Mouse (Mus musculus): Measurements from ENCODE around the gene Hras. TPM values are rescaled to one million over a fixed set of nuclear protein-coding genes. Genes with fewer than 3 reads are reported as not detected.

Gene Hras
- 100 to 1,000 TPM; 204 to 208 TPM for total RNA-seq (2021)
- long read RNA-seq, experiment 1, transcript Hras-207 (6 exons, 2,272 nt): minor isoform, 6 of 138 reads
- long read RNA-seq, experiment 1, transcript Hras-202 (5 exons, 1,199 nt): minor isoform, 52 of 138 reads
- long read RNA-seq, experiment 1, transcript Hras-201 (6 exons, 2,828 nt): major isoform, 58 of 138 reads
- long read RNA-seq, experiment 1, partial matches to known transcripts: 11 of 138 reads
- long read RNA-seq, experiment 1, other reads (novel, unspliced or antisense): 9 of 138 reads
- long read RNA-seq, experiment 2, transcript Hras-207 (6 exons, 2,272 nt): minor isoform, 8 of 242 reads
- long read RNA-seq, experiment 2, transcript Hras-202 (5 exons, 1,199 nt): minor isoform, 86 of 242 reads
- long read RNA-seq, experiment 2, transcript Hras-201 (6 exons, 2,828 nt): major isoform, 108 of 242 reads
- long read RNA-seq, experiment 2, partial matches to known transcripts: 20 of 242 reads
- long read RNA-seq, experiment 2, other reads (novel, unspliced or antisense): 19 of 242 reads

DNA sequence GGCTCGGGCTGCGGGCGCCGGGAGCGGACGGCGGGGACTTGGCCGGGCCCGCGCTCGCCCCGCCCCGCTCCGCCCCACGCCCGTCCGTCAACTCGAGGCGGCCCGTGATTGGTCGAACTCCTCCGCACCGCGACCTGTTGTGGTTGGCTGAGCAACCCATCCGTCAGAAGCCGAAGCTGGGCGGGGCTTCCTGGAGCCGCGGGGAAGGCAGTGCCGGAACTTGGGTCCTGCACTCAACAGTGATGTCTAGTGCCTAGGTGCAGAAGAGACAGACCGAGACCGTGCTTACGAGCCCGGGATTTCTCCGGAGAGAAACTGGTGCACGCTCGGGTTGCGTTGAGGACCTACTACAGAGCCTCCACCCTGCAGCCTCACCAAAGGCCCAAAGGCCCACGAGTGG is at the start of gene Hras, which contains the start of gene Lrrc56:
Gene Hras, minus strand, starts transcription at position 58 of the 400 bp plus-strand sequence.
Gene Lrrc56, plus strand, starts transcription at position 210 of the 400 bp plus-strand sequence.
- peak; percentile 96 to 98 for DNase-seq (ENCODE audit: low spot score in 2 of 2)

DNA sequence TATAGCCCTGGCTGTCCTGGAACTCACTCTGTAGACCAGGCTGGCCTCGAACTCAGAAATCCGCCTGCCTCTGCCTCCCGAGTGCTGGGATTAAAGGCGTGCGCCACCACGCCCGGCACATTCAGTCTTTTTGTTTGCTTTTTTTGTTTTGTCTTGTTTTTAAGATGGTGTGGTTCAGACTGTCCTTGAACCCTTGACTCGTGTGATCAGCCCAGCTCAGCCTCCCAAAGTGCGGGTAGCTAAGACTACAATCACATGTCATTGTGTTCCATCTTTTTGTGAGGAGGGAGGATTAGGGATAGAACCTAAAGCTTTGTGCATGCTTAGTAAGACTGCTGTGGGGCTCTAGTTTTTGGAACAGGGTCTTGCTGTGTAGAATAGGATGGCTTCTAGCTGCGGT is 37.7 kb upstream of the Hras start:
- DNase-seq (ENCODE audit: low spot score in 2 of 2): no peak

DNA sequence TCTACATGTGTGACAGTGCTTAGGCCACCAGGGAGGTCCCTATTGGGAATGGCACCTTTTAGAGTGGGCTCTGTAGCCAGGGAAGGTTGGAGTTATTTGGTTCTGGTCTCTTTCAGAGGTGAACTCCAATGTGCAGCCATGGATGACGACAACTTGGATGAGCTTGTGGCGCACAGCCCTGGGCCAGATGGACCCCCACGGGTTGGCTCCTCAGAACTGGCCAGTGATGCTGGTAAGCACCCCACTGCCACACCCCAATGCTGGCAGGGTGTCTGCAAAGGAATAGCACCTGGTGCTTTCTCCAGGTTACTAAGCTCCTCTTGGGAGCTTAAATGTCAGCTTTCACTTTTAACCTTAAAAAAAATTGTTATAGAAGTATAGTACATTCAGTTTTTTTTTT is 37.3 kb upstream of the Hras start:
- no peak for DNase-seq (ENCODE audit: low spot score in 2 of 2)

DNA sequence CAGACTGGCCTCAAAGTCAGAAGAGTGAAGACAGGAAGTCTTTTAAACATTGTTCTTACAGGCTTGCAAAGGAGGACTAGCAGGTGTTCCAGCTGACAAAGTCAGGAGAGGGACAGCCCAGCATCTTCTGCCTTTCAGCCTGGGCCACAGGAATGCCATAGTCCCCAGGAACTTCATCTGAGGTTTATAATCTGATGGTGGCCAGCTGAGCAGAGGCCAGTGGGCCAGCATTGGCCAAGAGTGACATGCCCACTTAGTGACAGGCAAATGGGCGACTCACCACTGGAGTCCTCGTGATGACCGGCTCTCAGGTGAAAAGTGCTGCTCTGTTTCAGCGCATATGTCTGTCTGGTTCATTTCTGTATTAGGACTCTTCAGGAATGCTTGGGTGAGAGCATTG is 36.8 kb upstream of the Hras start:
- no peak for DNase-seq (ENCODE audit: low spot score in 2 of 2)

DNA sequence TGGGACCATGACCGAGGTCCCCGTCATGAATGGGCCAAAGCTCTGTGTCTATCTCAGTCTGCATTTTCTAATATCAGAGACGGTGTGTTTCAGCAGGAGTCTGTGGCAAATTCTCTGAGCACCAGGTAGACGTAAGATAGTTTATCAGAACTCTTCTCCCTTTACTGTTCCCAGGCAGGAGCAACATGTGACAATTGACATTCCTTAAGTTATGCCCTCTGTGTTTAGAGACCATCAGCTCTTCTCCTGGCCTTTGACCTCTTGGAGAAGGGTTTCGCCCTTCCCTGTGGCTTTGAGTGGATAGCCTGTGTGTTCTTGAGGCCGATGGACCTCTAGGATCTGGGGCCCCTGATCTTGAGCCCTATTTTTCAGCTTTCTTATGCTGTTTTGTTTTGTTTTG is 35.9 kb upstream of the Hras start:
- DNase-seq (ENCODE audit: low spot score in 2 of 2): no peak

DNA sequence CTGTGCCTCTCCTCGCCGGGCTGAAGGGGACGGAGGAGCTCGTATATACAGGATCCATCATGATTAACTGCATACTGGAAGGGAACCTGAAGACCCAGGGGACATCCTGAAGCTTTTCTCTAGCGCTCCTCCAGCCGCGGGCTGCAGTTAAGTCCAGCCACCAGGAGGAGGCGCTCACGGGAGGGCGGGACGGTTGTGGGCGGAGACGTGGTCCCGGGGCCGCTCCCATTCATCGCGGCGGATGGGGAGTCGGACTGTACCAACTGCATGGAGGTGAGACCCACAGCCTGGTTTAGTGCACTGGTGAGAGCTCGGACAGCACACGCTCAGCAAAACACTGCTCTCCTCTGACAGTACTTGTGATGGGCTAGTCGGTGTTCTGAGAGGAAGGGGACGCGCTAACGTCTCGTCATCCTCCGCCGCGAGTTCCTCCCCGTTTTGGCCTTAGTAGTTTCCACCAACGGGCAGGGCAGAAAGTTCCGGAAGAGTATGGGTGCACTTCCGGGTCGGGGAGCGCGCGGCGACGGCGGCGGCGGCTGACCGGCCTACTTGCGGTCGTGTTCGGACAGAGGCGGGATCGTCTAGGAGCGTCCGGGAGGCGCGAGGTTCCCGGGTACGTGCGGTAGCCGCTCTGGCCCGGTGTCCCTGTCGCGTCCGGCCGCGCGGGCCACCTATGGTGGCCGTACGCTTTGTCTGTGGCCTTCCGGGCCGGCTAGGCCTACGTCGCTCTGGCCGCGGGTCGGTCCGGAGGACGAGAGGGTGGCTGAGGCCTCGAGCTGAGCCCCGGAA is 34.7 kb upstream of the Hras start, which contains the start of gene Phrf1:
Gene Phrf1, plus strand, starts transcription at position 506 of the 789 bp plus-strand sequence.
- DNase-seq (ENCODE audit: low spot score in 2 of 2): peak; percentile 92 to 94

DNA sequence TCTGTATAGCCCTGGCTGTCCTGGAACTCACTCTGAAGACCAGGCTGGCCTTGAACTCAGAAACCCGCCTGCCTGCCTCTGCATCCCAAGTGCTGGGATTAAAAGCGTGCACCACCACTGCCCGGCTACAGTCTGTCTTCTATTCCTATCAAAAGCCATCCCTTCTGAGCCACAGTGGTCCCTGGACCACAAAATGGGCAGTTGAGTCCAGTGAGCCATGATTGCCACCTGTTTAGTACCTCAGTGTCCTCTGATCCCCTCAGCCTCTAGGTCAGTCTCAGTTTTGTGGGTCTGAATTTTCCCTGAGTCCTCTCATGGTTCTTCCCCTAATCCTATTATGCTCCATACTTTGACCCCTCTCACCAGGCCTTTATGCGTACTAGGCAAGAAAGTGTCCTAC is 34.0 kb upstream of the Hras start:
- no peak for DNase-seq (ENCODE audit: low spot score in 2 of 2)

DNA sequence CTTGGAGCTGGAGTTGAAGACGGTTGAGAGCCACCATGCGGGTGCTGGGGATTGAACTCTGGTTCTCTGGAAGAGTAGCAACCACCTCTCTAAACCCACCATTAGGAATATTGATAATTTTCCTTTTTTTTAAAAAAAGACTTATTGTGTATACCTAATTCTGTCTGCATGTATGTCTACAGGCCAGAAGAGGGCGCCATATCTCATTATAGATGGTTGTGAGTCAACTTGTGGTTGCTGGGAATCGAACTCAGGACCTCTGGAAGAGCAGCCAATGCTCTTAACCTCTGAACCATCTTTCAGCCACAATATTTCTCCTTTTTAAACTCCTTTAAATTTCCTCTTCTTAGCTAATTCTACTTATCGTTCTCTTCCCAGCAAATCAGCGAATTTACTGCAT is 32.7 kb upstream of the Hras start:
- DNase-seq (ENCODE audit: low spot score in 2 of 2): no peak

DNA sequence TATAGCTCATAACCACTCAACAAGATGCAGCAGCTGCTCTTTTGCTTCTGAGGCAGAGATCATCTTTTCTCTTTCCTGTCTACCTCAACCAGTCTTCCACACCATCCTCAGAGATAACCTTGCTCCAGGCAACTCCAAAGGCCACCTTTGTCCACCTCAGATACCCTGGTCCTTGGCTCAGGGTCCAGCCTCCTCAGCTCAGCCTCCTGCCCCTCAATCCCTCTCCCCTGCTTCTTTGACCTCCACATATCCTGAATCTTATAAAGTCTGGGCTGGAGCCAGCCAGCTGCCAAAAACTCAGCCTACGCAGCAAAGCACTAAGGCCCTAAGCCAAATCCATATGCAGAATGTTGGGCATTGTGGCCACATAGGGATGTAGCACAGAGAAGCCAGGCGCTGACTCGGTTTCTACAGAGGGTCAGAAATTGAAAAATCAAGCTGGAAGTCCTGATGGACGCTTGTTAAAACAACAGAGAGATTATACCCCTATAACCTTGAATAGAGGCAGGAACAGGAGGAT is 29.0 kb upstream of the Hras start:
- no peak for DNase-seq (ENCODE audit: low spot score in 2 of 2)

DNA sequence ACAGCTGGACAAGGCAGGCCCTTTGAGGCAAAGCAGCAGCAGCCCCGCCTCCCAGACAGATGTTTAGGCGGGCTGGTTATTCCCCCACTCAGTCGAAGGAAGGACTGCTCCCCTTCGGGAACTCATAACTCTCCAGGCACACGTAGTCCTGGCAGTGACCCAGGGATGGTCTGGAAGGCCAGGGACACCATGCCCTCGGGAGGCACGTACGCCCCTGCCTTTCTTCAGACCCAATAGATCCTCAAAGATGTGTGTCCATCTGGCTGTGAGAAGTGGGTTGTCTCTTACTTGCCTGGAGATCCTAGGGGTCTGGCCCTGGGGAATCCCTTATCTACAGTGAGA is 28.3 kb upstream of the Hras start:
- DNase-seq (ENCODE audit: low spot score in 2 of 2): no peak

DNA sequence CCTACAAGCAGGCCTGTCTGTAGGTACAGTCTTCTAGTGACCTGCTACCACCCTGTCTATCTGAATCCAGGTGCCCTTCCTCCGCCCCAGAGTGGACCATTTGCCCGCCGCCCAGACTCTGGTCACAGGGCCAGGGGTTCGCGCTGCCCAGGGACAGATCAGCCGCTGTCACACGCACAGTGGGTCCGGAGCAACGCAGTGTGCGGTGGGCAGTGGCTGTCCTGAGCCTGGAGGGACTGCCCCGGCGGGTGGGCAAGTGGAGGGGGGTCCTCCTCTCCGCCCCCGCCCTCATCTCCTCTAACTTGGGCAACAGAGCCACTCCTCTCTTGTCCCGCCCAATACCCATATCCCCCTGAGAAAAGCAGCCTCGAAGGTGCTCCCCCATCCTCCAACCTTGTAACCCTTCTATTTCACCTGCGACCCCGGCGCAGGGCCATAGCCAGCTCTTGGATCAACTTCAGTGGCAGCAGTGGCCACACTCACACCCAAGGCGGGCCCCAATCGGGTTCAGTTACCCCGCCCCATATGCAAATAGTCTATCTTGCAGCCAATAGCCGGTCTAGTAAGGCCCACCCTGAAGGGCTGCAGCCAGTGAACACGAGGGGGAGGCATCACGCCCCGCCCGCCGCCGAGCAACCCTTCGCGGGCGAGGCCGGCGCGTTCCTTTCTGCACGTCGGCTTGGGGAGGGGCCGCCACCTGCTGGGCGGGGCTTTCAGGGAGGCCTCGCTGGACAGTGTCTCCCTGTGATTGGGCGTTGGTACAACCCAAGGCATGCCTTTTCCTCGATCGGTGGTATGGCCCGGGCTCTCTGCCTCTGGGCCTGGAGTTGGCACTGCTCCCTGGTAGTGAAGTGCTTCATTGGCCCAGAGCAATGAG is 27.7 kb upstream of the Hras start:
- peak; percentile 86 to 93 for DNase-seq (ENCODE audit: low spot score in 2 of 2)

DNA sequence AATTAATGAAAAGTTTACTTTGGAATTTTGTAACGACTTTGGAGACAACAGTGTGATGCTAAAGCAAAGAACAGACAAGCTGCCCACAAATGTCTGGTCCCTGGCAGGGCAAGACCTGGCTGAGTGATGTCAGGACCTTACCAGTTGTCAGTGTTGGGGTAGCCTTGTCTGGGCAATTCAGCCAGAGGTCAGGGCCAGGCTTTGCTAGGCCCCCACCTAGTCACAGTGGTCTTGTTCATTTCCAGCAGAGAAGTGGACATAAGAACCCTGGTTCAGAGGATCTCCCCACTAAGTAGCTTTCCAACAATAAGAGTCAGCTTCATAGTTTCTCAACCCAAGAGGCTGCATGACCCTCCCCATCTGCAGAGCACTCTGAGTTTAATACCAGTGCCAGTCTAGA is 26.6 kb upstream of the Hras start:
- DNase-seq (ENCODE audit: low spot score in 2 of 2): no peak

DNA sequence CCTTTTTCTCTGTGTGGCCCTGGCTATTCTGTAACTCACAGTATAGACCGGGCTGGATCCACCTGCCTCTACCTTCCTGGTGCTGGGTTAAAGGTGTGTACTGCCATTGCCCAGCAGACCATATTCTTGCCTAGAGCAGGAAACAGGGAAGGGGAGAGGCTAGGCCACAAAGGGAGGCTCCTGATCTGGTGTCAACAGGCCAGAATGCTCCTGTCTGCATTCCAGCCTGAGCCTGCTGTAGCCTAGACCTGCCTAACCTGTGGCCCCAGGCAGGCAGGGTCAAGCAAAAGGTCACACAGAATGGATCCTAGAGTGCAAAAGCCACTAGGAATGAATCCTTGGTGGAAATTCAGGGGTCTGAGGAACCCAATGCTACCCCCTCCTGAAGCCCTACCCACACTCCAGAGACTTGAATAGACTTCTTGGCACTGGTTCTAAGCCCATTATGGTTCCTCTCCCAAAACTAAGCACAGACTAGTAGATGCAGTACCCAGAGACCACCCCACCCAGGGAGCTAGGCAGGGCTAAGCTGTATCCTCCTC is 25.8 kb upstream of the Hras start:
- DNase-seq (ENCODE audit: low spot score in 2 of 2): no peak

DNA sequence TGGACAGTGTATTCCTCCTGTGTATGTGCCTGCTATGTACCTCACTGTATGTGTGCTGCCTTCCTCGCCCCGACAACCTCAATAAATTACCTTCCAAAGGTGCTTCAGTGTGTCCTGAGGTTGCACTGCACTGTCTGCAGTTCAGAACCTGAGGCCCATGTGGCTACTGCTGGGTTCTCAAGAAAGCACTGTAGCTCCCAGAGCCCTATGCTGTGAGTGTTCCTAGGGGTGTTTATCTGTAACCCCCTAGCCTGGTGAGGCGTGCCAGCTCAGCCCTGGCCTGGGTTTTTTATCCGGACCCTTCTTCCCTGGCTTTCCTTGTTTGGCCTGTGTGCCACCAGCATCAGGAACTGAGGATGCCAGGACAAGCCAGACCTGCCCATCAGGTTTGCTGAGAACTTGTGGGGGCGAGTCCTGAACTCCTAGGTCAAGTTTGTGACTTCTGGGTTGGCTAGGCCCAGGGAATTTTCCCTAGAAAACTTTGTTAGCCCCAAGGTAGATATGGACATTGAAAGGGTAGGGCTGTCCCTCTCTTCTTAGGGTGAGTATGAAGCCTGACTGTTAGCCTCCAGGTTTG is 24.8 kb upstream of the Hras start:
- DNase-seq (ENCODE audit: low spot score in 2 of 2): no peak

DNA sequence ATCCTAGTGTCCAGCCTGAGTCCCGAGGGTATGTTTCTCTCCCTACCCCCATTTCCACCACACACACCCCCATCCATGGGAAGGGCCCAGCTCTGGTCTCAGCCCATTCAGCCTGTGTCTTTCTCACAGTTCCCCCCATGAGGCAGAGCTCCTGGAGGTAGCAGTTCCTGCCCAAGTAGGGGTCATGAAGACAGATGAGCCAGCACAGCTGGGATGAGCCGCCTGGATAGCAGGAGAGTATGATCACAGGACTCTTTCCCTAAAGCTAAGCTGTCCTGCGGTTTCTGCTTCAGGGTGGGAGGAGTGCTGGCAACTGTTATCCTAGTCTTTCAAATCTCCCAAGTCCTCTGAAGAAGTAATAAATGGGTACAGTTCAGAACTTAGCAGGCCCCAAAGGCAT is 24.3 kb upstream of the Hras start:
- DNase-seq (ENCODE audit: low spot score in 2 of 2): no peak

DNA sequence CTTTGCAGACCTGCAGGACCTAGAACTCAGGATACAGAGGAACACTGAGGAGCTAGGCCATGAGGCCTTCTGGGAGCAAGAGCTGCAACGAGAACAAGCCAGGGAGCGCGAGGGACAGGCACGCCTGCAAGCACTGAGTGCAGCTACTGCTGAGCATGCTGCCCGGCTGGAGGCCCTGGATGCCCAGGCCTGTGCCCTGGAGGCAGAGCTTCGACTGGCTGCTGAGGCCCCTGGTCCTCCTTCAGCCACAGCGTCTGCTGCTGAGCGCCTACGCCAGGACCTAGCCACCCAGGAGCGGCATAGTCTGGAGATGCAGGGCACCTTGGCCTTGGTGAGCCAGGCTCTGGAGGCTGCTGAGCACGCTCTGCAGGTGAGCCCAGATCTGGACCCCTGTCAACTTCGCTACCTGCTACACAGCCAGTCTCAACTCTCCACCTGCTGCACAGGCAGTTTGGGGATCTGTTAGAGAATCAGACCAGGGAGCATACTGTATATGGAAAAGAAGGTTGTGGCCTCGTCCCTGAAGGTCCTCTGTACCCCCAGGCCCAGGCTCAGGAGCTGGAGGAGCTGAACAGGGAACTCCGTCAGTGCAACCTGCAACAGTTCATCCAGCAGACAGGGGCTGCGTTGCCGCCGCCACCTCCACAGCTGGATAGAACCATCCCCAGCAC is 23.7 kb upstream of the Hras start:
- DNase-seq (ENCODE audit: low spot score in 2 of 2): no peak

DNA sequence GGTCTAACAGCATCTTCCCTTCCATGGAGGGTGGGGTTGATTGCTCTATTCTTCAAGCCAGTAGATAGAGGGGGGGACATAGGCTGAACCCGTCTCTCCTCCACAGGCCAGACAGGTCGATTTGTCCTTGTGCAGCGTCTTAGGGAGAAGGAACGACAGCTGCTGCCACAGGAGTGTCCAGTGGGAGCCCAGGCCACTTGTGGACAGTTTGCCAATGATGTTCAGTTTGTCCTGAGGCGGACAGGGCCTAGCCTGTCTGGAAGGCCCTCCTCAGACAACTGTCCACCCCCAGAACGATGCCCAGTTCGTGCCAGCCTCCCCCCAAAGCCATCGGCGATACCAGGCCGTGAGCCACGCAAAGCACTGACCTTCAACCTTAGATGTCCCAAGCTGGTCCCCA is 23.1 kb upstream of the Hras start:
- no peak for DNase-seq (ENCODE audit: low spot score in 2 of 2)

DNA sequence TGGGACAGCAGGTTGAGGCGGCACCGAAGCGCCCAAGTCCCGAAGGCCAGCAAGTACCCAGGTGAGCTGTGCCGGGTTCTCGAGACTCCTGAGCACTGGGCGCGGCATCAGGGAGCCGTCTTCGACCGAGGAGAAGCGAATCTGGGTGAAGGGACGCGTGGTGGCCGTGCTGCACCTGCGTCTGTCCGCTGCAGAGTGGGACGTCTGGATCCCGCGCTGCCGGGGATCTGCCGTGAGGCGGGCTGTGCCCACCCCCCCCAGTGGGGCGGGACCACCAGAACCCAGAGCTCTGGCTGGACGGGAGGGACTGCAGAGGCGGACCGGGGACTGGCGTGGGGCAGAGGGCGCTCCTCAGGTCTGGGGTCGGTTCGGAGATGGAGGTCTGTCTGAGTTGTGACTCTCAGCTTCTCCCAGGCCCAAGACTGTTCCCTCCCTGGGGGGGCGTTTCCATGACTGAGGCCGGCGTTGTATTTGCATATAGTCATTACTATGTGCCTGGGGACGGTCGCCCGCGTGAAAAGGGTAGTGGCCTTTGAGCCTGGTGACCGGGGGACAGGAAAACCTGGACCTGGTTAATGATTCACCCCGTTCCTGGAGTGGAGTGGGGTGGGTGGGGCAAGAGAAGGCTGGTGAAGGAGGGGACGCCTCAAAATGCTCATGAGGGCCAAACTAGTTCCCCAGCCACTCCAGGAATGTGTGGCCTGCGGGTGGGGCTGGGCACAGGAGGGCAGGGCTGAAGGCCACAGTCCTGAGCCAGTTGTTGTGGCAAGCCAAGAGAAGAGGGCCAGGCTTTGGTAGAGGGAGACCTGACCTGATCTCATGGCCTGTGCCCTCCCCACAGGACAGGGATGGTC is 22.3 kb upstream of the Hras start:
- DNase-seq (ENCODE audit: low spot score in 2 of 2): no peak
